Mouse (Mus musculus): ENCODE measurements around the gene Hoxa3. TPM values are rescaled to one million over a fixed set of nuclear protein-coding genes. Genes with fewer than 3 reads are reported as not detected.

Hoxa3 gene
- polyA plus RNA-seq, 1 experiment from 2014 or later, result not detected

DNA sequence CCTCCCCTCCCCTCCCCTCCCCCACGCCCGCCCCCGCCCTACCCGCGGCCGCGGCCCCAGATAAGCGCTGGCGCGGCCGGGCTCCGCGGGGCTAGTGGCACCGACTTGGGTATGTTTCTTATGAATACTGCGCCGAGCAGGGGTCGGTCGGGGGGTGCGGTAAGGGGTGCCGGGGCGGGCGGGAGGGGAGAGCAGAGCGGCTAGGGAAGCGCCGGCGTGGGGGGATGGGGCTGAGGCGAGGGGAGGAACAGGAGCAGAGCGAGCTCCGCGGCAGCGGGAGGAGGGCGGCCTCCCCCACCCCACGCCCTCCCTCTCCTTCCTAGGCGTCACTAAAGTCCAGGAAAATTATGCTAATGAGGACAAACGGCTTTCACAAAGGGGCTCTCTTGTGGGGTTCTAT is 37.3 kb downstream of the Hoxa3 start:
- Histone ChIP-seq H3K36me3 (ENCODE audit: control insufficient read depth, insufficient read depth) (no peaks in the 10 kb centered on the region), H3K9ac (replicated peaks; ENCODE audit: low read depth, low read length) (no peak overlapping the region), H3K27ac (ENCODE audit: low read length) (no peak overlapping the region), H3K9me3 (ENCODE audit: control insufficient read depth, low read length) (no peaks in the 10 kb centered on the region), H3K4me2 (ENCODE audit: low read length) (no peak overlapping the region), H3K27me3 (replicated peaks; ENCODE audit: control insufficient read depth, insufficient read depth, low read length) (peaks cover 88% of the 10 kb centered on the region), H3K4me3 (replicated peaks; ENCODE audit: low read length) (no peak overlapping the region), H3K4me1 (replicated peaks; ENCODE audit: control insufficient read depth, insufficient read depth, low read length) (0 out of 2 replicates have a peak, but pooled peaks cover 3% of the 10 kb centered on the region)
- no peak for ATAC-seq
- 2% methylated on average over 25 of the region's 35 CpGs for WGBS

DNA sequence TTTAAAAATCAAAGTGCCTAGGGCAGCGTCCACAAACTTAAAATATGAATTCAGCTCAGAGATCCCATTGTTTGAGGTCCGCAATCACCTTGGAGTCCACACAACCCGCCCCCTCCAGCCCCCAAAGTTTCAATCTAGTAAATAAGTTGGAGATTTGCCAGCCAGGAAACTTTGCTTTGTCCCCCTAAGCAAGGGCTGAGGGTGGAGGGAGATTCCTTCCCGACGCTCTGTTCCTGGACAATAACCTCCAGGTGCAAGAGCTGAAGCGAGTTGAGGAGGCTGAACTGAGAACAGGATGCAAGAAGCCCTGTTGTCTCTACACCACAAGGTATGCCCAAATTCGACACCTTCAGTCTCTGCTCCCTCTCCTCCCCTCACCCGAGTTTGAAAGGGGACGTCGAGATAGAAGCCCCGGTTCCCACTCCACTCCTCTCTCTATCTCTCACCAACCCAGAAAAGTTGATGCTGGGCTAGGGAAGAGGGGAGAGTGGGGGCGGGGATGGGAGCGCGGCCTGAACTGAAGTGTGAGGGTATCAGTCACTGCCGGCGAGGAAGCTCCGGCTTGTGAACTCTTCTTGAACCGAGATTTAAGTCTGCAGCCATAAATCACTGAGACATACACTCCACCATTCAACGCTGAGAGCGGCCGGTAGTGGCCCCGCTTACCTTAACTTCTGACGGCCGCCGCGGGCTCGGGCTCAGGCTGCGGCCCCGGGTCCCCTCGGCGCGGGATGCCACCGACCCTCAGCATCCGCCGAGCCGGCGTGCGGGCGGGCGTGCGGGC is 38.0 kb downstream of the Hoxa3 start:
- H3K4me3 ChIP-seq (replicated peaks; ENCODE audit: low read length), result no peak overlapping the region
- 0 out of 2 replicates have a peak, but pooled peaks cover 3% of the 10 kb centered on the region for H3K4me1 ChIP-seq (replicated peaks; ENCODE audit: control insufficient read depth, insufficient read depth, low read length)
- H3K36me3 ChIP-seq (ENCODE audit: control insufficient read depth, insufficient read depth), result no peaks in the 10 kb centered on the region
- under 1% methylated on average over 41 of the region's 41 CpGs for WGBS
- H3K9me3 ChIP-seq (ENCODE audit: control insufficient read depth, low read length), result no peaks in the 10 kb centered on the region
- no peak overlapping the region for H3K4me2 ChIP-seq (ENCODE audit: low read length)
- no peak overlapping the region for H3K27ac ChIP-seq (ENCODE audit: low read length)
- H3K27me3 ChIP-seq (replicated peaks; ENCODE audit: control insufficient read depth, insufficient read depth, low read length), result peaks cover 88% of the 10 kb centered on the region
- no peak overlapping the region for H3K9ac ChIP-seq (replicated peaks; ENCODE audit: low read depth, low read length)
- ATAC-seq, result no peak

DNA sequence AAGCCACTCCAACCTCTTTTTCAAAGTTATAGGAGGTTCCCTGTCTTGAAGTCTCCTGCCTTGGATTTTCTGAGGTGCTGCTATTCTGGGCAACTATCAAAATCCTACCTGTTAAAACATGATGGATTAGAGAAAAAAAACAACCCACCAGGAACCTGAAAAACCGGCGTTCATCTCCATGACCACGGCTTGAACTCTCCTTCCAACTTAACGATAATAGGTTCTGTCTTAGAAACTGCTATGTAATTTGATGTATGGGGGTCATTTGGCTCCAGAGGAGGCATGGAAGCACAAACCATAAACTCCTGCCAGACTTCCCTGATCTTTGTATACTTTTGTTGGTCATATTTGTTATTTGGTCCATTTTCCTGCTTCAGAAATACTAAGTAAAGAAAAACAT is 39.5 kb downstream of the Hoxa3 start:
- H3K9ac ChIP-seq (replicated peaks; ENCODE audit: low read depth, low read length), result no peak overlapping the region
- no peak for ATAC-seq
- H3K27me3 ChIP-seq (replicated peaks; ENCODE audit: control insufficient read depth, insufficient read depth, low read length), result peaks cover 84% of the 10 kb centered on the region
- H3K4me2 ChIP-seq (ENCODE audit: low read length), result no peak overlapping the region
- WGBS, result 5% methylated on average over 4 of the region's 4 CpGs
- H3K9me3 ChIP-seq (ENCODE audit: control insufficient read depth, low read length), result no peaks in the 10 kb centered on the region
- H3K4me1 ChIP-seq (replicated peaks; ENCODE audit: control insufficient read depth, insufficient read depth, low read length), result 0 out of 2 replicates have a peak, but pooled peaks cover 3% of the 10 kb centered on the region
- no peak overlapping the region for H3K27ac ChIP-seq (ENCODE audit: low read length)
- no peaks in the 10 kb centered on the region for H3K36me3 ChIP-seq (ENCODE audit: control insufficient read depth, insufficient read depth)
- H3K4me3 ChIP-seq (replicated peaks; ENCODE audit: low read length), result no peak overlapping the region

DNA sequence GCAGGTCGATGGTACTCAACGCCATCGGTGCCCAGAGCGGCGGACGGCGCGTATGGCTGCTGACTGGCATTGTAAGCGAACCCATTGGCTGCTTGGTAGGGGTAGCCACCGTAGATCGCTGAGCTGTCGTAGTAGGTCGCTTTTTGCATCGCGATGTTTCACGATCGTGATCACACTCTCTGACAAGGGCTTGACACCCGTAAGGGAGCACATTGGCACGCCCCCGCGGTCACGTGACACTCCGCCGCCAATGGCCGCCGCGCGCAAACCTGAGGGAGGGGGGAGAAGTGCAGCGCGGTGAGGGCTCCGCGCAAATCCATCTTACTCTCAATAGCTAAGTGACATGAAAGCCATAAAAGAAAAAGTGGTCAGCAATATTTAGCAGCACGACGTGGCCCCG is 40.6 kb downstream of the Hoxa3 start:
- Histone ChIP-seq H3K9ac (replicated peaks; ENCODE audit: low read depth, low read length) (no peak overlapping the region), H3K27ac (ENCODE audit: low read length) (no peak overlapping the region), H3K9me3 (ENCODE audit: control insufficient read depth, low read length) (no peaks in the 10 kb centered on the region), H3K36me3 (ENCODE audit: control insufficient read depth, insufficient read depth) (no peaks in the 10 kb centered on the region), H3K4me3 (replicated peaks; ENCODE audit: low read length) (0 out of 2 replicates have a peak overlapping the region, but pooled peaks have one; percentile 14), H3K4me2 (ENCODE audit: low read length) (peak overlapping the region; percentile 34; the same call in 1 of the 2 replicates), H3K27me3 (replicated peaks; ENCODE audit: control insufficient read depth, insufficient read depth, low read length) (peaks cover 84% of the 10 kb centered on the region), H3K4me1 (replicated peaks; ENCODE audit: control insufficient read depth, insufficient read depth, low read length) (0 out of 2 replicates have a peak, but pooled peaks cover 3% of the 10 kb centered on the region)
- ATAC-seq, result no peak
- under 1% methylated on average over 35 of the region's 35 CpGs for WGBS

DNA sequence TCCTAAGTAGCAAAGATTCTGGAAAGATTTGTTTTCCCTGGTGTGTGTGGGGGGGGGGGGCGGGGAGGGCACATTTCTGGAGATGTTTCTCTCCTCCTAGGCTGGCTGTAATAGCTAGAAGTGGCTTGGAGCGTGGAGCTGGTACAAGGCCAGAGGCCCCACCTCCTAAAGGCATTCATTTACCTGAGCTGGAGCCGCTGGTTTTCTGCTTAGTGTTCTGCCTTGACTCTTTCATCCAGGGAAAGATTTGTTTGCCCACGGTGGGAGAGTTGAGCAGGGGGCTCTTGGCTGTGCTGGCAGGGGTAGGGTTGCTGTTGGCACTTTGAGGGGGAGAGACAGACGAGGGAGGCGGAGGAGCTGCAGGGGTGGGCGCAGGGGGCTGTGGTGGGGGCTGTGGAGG is 41.2 kb downstream of the Hoxa3 start:
- no peak for ATAC-seq
- Histone ChIP-seq H3K9me3 (ENCODE audit: control insufficient read depth, low read length) (no peaks in the 10 kb centered on the region), H3K27me3 (replicated peaks; ENCODE audit: control insufficient read depth, insufficient read depth, low read length) (peaks cover 85% of the 10 kb centered on the region), H3K9ac (replicated peaks; ENCODE audit: low read depth, low read length) (no peak overlapping the region), H3K27ac (ENCODE audit: low read length) (no peak overlapping the region), H3K4me2 (ENCODE audit: low read length) (no peak overlapping the region), H3K36me3 (ENCODE audit: control insufficient read depth, insufficient read depth) (no peaks in the 10 kb centered on the region), H3K4me3 (replicated peaks; ENCODE audit: low read length) (no peak overlapping the region), H3K4me1 (replicated peaks; ENCODE audit: control insufficient read depth, insufficient read depth, low read length) (0 out of 2 replicates have a peak, but pooled peaks cover 3% of the 10 kb centered on the region)
- 2% methylated on average over 6 of the region's 7 CpGs for WGBS

DNA sequence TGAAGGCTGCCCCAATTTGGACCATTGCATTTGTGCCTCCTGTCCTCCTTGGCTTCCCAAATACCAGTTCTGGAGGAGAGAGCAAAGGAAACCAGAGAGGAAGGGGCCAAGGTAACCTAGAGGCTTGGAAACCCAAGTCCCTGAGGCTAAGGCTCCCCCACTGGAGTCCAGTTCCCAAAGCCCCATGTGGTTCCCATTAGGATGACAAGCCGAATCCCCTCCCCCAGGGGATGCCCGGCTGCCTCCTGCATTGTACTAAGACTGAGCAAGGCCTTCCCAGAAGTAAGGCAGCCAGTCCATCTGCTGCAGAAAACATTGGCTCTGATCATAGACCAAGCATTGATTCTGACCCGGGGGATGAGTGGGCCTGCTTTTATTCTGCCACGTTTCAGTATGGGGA is 41.8 kb downstream of the Hoxa3 start:
- WGBS, result 2% methylated on average over 4 of the region's 4 CpGs
- H3K4me3 ChIP-seq (replicated peaks; ENCODE audit: low read length), result no peak overlapping the region

DNA sequence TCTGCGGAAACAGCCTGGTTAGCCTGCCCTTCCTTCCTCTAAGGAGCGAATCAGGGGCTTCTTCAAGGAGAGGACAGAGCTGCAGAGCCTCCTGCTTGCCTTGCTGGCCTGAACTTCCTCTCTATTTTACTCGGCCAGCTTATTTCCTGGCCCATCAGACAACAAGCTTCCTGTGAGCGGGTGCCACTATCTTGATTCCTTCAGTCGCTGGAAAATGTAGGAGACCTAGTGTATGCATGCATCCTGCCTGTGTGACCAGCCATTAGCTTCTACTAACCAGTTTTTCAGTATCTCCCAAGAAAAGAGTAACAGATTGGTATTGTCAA is 42.3 kb downstream of the Hoxa3 start:
- 3% methylated on average over 5 of the region's 5 CpGs for WGBS
- Histone ChIP-seq H3K4me1 (replicated peaks; ENCODE audit: control insufficient read depth, insufficient read depth, low read length) (0 out of 2 replicates have a peak, but pooled peaks cover 3% of the 10 kb centered on the region), H3K36me3 (ENCODE audit: control insufficient read depth, insufficient read depth) (no peaks in the 10 kb centered on the region), H3K9ac (replicated peaks; ENCODE audit: low read depth, low read length) (no peak overlapping the region), H3K27ac (ENCODE audit: low read length) (no peak overlapping the region), H3K4me2 (ENCODE audit: low read length) (no peak overlapping the region), H3K9me3 (ENCODE audit: control insufficient read depth, low read length) (no peaks in the 10 kb centered on the region), H3K4me3 (replicated peaks; ENCODE audit: low read length) (no peak overlapping the region), H3K27me3 (replicated peaks; ENCODE audit: control insufficient read depth, insufficient read depth, low read length) (peaks cover 85% of the 10 kb centered on the region)
- no peak for ATAC-seq

More for the DNA sequence above, 41.8 kb downstream of the Hoxa3 start:
- Histone ChIP-seq H3K27ac (ENCODE audit: low read length) (no peak overlapping the region), H3K27me3 (replicated peaks; ENCODE audit: control insufficient read depth, insufficient read depth, low read length) (peaks cover 85% of the 10 kb centered on the region), H3K9me3 (ENCODE audit: control insufficient read depth, low read length) (no peaks in the 10 kb centered on the region), H3K36me3 (ENCODE audit: control insufficient read depth, insufficient read depth) (no peaks in the 10 kb centered on the region), H3K4me1 (replicated peaks; ENCODE audit: control insufficient read depth, insufficient read depth, low read length) (0 out of 2 replicates have a peak, but pooled peaks cover 3% of the 10 kb centered on the region), H3K4me2 (ENCODE audit: low read length) (no peak overlapping the region), H3K9ac (replicated peaks; ENCODE audit: low read depth, low read length) (no peak overlapping the region)
- ATAC-seq, result no peak

DNA sequence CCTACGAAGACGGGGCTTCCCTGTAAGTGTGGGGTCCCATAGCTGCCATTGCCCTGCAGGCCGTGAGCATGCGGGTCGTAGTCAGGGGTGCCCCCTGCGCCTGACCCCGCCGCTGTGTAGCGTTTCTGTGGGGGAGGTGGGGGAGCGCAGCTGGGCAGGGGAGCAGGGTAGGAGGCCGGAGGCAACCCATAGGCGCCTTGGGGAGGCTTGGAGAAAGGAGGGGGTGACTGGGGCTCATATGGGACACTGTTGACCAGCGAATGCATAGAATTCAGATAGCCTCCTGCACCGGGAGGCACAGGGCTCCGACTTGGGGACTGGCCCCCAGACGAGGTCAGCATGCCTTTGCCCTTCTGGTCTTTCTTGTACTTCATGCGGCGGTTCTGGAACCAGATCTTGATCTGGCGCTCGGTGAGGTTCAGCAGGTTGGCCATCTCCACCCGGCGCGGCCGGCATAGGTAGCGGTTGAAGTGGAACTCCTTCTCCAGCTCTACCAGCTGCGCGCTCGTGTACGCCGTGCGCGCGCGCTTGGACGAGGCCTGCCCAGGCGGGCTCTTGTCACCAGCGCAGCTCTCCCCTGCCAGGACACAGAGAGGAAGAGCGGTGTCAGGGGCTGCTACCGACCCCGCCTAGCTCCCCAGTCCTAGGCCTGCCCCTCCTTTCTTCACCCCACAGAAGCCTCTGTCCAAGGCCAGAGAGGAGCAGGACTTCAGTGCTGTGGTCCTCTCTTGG is 42.8 kb downstream of the Hoxa3 start:
- 1% methylated on average over 40 of the region's 40 CpGs for WGBS
- Histone ChIP-seq H3K9ac (replicated peaks; ENCODE audit: low read depth, low read length) (no peak overlapping the region), H3K27ac (ENCODE audit: low read length) (no peak overlapping the region), H3K27me3 (replicated peaks; ENCODE audit: control insufficient read depth, insufficient read depth, low read length) (peaks cover 88% of the 10 kb centered on the region), H3K36me3 (ENCODE audit: control insufficient read depth, insufficient read depth) (no peaks in the 10 kb centered on the region), H3K4me2 (ENCODE audit: low read length) (no peak overlapping the region), H3K4me1 (replicated peaks; ENCODE audit: control insufficient read depth, insufficient read depth, low read length) (0 out of 2 replicates have a peak, but pooled peaks cover 3% of the 10 kb centered on the region), H3K4me3 (replicated peaks; ENCODE audit: low read length) (no peak overlapping the region), H3K9me3 (ENCODE audit: control insufficient read depth, low read length) (no peaks in the 10 kb centered on the region)
- no peak for ATAC-seq

DNA sequence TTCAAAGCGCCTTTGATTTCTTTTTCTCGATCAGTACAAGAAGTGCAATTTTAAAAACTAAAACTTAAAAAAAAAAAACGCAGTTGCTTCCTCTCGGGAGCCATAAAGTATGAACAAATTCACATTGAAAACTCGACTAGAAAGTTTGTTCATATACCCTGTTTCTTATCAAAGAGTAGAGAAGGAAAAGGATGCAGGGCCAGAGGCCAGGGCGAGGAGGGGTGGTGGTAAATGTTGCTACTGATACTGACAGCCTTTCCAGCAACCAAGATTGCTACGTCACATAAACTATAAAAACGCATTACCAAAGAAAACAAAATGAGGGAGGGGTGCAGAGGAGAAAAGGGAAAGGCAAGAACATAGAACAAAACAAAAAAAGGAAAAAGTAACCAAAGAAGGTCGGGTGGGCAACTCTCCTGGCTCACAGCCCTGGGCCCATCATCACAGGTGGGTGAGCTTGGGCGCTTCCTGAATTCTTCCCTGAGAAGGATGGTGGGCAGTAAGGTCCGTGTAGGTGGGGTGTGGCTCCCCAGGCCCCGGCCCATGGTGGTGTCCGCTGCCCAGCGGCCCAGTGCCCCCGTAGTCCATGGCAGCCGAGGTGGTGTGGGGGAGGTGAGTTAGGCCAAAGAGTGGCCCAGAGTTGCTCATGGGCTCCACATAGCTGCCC is 43.5 kb downstream of the Hoxa3 start:
- ATAC-seq, result no peak

More for the DNA sequence above, 43.5 kb downstream of the Hoxa3 start:
- Histone ChIP-seq H3K36me3 (ENCODE audit: control insufficient read depth, insufficient read depth) (no peaks in the 10 kb centered on the region), H3K9ac (replicated peaks; ENCODE audit: low read depth, low read length) (no peak overlapping the region), H3K27me3 (replicated peaks; ENCODE audit: control insufficient read depth, insufficient read depth, low read length) (peaks cover 87% of the 10 kb centered on the region), H3K9me3 (ENCODE audit: control insufficient read depth, low read length) (no peaks in the 10 kb centered on the region), H3K4me2 (ENCODE audit: low read length) (no peak overlapping the region), H3K4me3 (replicated peaks; ENCODE audit: low read length) (no peak overlapping the region), H3K27ac (ENCODE audit: low read length) (no peak overlapping the region), H3K4me1 (replicated peaks; ENCODE audit: control insufficient read depth, insufficient read depth, low read length) (0 out of 2 replicates have a peak, but pooled peaks cover 3% of the 10 kb centered on the region)
- 3% methylated on average over 16 of the region's 16 CpGs for WGBS
